Mouse (Mus musculus): ENCODE measurements around the gene Aaed1. TPM values are rescaled to one million over a fixed set of nuclear protein-coding genes. Genes with fewer than 3 reads are reported as not detected.

Gene Aaed1
- polyA plus RNA-seq, 1 experiment, result 25.5 TPM

DNA sequence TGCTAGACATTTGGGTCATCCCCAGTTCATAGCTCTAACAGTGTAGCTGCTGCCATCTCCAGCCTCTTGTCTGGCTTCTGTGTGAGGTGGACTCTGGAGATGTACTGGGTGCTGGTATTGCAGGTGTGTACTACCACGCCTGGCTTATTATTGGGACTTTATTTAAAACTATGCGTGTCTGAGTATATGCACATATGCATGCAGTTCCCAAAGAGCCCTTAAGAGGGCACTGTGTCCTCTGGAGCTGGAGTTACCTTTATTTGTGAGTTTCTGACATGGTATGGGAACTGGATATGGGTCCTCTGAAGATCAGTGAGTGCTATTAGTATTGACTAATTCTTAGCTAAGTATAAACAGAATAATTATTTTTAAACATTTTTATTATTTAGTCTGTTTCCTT is 27.8 kb downstream of the Aaed1 start:
- TF ChIP-seq POLR2A (IDR thresholded peaks at IDR 0.05; ENCODE audit: low read depth, low read length) (no peak), CTCF (conservative IDR thresholded peaks at IDR 0.05; ENCODE audit: insufficient read depth, insufficient read length, low read depth, low read length) (no peak)
- no peak overlapping the region for H3K27ac ChIP-seq (ENCODE audit: insufficient read depth, low read depth, low read length)
- H3K27me3 ChIP-seq (replicated peaks; ENCODE audit: control insufficient read depth, insufficient read depth, low read length), result no peaks in the 10 kb centered on the region
- peaks cover 9% of the 10 kb centered on the region; the same call in 1 of the 2 replicates for H3K4me1 ChIP-seq (ENCODE audit: control insufficient read depth, insufficient read depth, low read length)
- 98% methylated on average over 2 of the region's 2 CpGs for WGBS
- H3K4me3 ChIP-seq (ENCODE audit: insufficient read depth, low read depth, low read length), result no peak overlapping the region
- peaks cover 2% of the 10 kb centered on the region; the same call in 1 of the 2 replicates for H3K36me3 ChIP-seq (ENCODE audit: control insufficient read depth, insufficient read depth, low read length)
- DNase-seq, result no peak

DNA sequence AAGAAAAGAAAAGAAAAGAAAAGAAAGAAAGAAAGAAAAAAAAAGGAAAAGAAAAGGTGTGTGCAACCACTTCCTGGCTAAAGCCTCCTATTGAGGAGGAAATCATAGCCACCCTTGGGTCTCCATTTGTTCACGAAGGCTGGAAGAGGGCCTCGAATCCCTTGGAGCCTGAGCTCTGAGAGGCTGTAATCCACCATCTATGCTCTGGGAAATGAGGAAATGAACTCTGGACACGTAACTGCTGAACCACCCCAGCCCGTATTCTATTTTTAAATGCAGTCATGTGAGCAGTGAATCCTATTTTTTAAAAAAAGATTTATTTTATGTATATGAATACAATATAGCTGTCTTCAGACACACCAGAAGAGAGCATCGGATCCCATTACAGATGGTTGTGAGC is 31.6 kb downstream of the Aaed1 start:
- WGBS, result 78% methylated on average over 5 of the region's 5 CpGs
- Histone ChIP-seq H3K27me3 (replicated peaks; ENCODE audit: control insufficient read depth, insufficient read depth, low read length) (no peaks in the 10 kb centered on the region), H3K4me1 (ENCODE audit: control insufficient read depth, insufficient read depth, low read length) (no peaks in the 10 kb centered on the region), H3K4me3 (ENCODE audit: insufficient read depth, low read depth, low read length) (no peak overlapping the region), H3K27ac (ENCODE audit: insufficient read depth, low read depth, low read length) (no peak overlapping the region), H3K36me3 (ENCODE audit: control insufficient read depth, insufficient read depth, low read length) (no peaks in the 10 kb centered on the region)
- DNase-seq, result no peak
- TF ChIP-seq POLR2A (IDR thresholded peaks at IDR 0.05; ENCODE audit: low read depth, low read length), result no peak
- TF ChIP-seq CTCF (conservative IDR thresholded peaks at IDR 0.05; ENCODE audit: insufficient read depth, insufficient read length, low read depth, low read length), result no peak

DNA sequence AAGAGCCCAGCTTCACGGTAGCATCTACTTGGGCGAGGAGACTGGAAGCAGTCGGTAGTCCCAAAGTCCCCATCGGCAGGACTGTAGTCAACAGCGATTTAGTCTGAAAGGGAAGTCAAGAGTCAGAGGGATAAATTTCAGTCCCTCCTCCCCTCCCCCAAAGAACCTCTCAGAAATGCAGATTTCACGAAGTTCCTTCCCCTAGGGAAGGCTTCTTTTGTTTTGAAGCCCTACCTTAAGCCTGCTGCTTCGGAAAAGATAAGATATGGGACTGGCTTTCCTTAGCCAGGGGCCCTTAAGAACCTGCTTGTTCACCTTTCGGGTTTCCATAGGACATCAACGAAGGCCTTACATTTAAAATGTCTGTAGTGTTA is 36.8 kb downstream of the Aaed1 start:
- Histone ChIP-seq H3K4me1 (ENCODE audit: control insufficient read depth, insufficient read depth, low read length) (peaks cover 3% of the 10 kb centered on the region; the same call in 1 of the 2 replicates), H3K4me3 (ENCODE audit: insufficient read depth, low read depth, low read length) (peak overlapping the region; percentile 63), H3K36me3 (ENCODE audit: control insufficient read depth, insufficient read depth, low read length) (no peaks in the 10 kb centered on the region), H3K27ac (ENCODE audit: insufficient read depth, low read depth, low read length) (no peak overlapping the region), H3K27me3 (replicated peaks; ENCODE audit: control insufficient read depth, insufficient read depth, low read length) (no peaks in the 10 kb centered on the region; the same call in 1 of the 2 replicates)
- 44% methylated on average over 9 of the region's 9 CpGs for WGBS
- TF ChIP-seq CTCF (conservative IDR thresholded peaks at IDR 0.05; ENCODE audit: insufficient read depth, insufficient read length, low read depth, low read length), result no peak
- no peak for TF ChIP-seq POLR2A (IDR thresholded peaks at IDR 0.05; ENCODE audit: low read depth, low read length)
- no peak for DNase-seq

GRCm38 (mm10) chr13:64274879-64275753 is 37.4 kb downstream of the Aaed1 start, which contains the start of gene Cdc14b:
Cdc14b (minus strand) TSS chr13:64275290.
- Histone ChIP-seq H3K4me1 (ENCODE audit: control insufficient read depth, insufficient read depth, low read length) (peaks cover 3% of the 10 kb centered on the region; the same call in 1 of the 2 replicates), H3K27me3 (replicated peaks; ENCODE audit: control insufficient read depth, insufficient read depth, low read length) (no peaks in the 10 kb centered on the region; the same call in 1 of the 2 replicates), H3K4me3 (ENCODE audit: insufficient read depth, low read depth, low read length) (peak within 1 kb of the TSS; percentile 63), H3K27ac (ENCODE audit: insufficient read depth, low read depth, low read length) (no peak within 1 kb of the TSS), H3K36me3 (ENCODE audit: control insufficient read depth, insufficient read depth, low read length) (no peaks in the 10 kb centered on the region)
- WGBS, result 2% methylated on average over 57 of the region's 57 CpGs
- TF ChIP-seq CTCF (conservative IDR thresholded peaks at IDR 0.05; ENCODE audit: insufficient read depth, insufficient read length, low read depth, low read length), result no peak
- no peak for TF ChIP-seq POLR2A (IDR thresholded peaks at IDR 0.05; ENCODE audit: low read depth, low read length)
- peak; percentile 89 for DNase-seq

DNA sequence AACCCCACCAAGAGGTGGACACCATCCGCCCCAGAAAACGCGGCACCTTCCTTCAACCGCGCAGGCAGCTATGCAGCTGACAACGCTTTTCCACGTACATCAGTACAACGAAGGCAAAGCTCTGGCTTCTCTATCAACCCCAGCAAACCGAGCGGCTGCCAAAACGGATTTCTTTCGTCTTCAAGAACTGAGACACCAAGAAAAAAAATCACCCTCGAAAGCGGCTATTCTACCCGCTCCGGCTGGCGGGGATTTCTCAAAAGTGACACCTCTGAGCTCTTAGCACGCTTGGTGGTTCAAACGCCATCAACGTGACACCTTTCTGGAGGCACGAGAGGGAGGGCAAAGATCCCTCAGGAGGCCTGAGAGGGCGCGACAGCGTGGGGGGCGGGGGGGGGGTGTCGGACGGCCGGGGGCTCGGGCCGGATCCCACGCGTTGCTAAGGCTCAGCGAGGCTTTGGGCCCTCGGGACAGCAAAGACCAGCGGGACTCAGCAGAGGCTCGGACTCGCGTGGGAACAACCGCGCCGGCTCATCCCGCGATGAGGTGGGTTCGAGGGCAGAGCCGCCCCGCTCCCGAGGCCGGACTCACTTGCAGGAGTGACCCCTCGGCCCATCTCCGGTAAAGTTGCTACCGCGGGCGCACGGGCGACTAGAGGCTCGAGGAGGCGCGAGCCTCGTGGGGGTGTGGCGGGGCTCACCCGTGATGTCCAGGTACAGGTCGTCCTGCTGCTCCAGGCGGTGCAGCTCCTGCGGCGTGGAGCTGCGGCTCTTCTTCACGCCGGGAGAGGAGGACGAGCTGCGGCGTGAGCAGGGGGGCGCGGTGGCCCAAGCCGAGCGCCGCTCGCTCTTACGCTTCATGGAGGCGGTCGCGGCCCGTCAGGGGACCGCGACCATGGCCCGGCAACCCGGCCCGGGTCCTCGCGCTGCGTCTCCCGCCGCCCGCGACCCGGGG is 38.3 kb downstream of the Aaed1 start:
- DNase-seq, result peak; percentile 30
- Histone ChIP-seq H3K27ac (ENCODE audit: insufficient read depth, low read depth, low read length) (no peak overlapping the region), H3K27me3 (replicated peaks; ENCODE audit: control insufficient read depth, insufficient read depth, low read length) (no peaks in the 10 kb centered on the region; the same call in 1 of the 2 replicates), H3K4me3 (ENCODE audit: insufficient read depth, low read depth, low read length) (peak overlapping the region; percentile 63), H3K4me1 (ENCODE audit: control insufficient read depth, insufficient read depth, low read length) (peaks cover 3% of the 10 kb centered on the region; the same call in 1 of the 2 replicates), H3K36me3 (ENCODE audit: control insufficient read depth, insufficient read depth, low read length) (no peaks in the 10 kb centered on the region)
- 3% methylated on average over 92 of the region's 95 CpGs for WGBS
- TF ChIP-seq CTCF (conservative IDR thresholded peaks at IDR 0.05; ENCODE audit: insufficient read depth, insufficient read length, low read depth, low read length), result no peak
- no peak for TF ChIP-seq POLR2A (IDR thresholded peaks at IDR 0.05; ENCODE audit: low read depth, low read length)

- Histone ChIP-seq H3K27ac (ENCODE audit: insufficient read depth, low read depth, low read length) (no peak overlapping the region), H3K27me3 (replicated peaks; ENCODE audit: control insufficient read depth, insufficient read depth, low read length) (no peaks in the 10 kb centered on the region; the same call in 1 of the 2 replicates), H3K4me1 (ENCODE audit: control insufficient read depth, insufficient read depth, low read length) (peaks cover 3% of the 10 kb centered on the region; the same call in 1 of the 2 replicates), H3K36me3 (ENCODE audit: control insufficient read depth, insufficient read depth, low read length) (no peaks in the 10 kb centered on the region), H3K4me3 (ENCODE audit: insufficient read depth, low read depth, low read length) (no peak overlapping the region)
- TF ChIP-seq POLR2A (IDR thresholded peaks at IDR 0.05; ENCODE audit: low read depth, low read length) (no peak), CTCF (conservative IDR thresholded peaks at IDR 0.05; ENCODE audit: insufficient read depth, insufficient read length, low read depth, low read length) (no peak)
- 67% methylated on average over 8 of the region's 8 CpGs for WGBS
- no peak for DNase-seq
These were observed 39.2 kb downstream of the Aaed1 start for GRCm38 (mm10) chr13:64273352-64273751.

Measured in kidney, adult 2 months (tissue).